Comparison of ENCODE assay signal across 21 mouse cellular contexts in the genomic region with DNA sequence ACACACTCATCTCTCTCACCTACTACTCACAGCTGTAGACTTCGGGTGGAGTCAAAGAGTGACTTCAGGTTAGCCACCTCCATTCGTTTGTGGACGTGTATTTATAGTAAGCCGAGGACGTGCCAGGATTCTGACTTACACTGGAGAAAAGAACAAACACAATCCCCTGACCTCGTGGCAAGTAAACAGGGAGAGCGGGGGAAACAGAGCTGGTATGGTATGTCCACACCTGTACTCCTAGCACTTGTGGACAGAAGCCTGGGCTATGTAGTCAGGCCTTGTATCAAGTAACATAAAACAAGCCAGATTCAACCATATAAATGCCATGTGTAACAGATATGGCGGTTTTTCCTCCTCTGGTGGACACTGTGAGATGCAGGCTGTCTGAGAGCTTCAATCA.
"Had no signal": no experiment of that assay in that cellular context is flagged by ENCODE, and none has a peak within 500 bp of the region (broad histone marks: within the 10 kb centered on the region; RNA-seq: fewer than 3 reads in every experiment).

No protein-coding gene starts in this region.

- ATAC-seq: inflammation-experienced regulatory T-cells, adult 6 months; intestine, embryonic 16.5 days; midbrain, embryonic 15.5 days had no signal

- H3K36me3 ChIP-seq: limb, embryonic 12.5 days; limb, embryonic 15.5 days; midbrain, embryonic 12.5 days; midbrain, embryonic 15.5 days; neural tube, embryonic 12.5 days; neural tube, embryonic 15.5 days had no signal

- H3K4me1 ChIP-seq: limb, embryonic 12.5 days; midbrain, embryonic 12.5 days; midbrain, embryonic 15.5 days; neural tube, embryonic 12.5 days; neural tube, embryonic 15.5 days had no signal

- H3K9ac ChIP-seq: limb, embryonic 12.5 days; limb, embryonic 15.5 days; liver, embryonic 14.5 days; lung, embryonic 14.5 days; midbrain, embryonic 12.5 days; midbrain, embryonic 15.5 days; neural tube, embryonic 12.5 days; neural tube, embryonic 15.5 days had no signal

- H3K4me3 ChIP-seq: limb, embryonic 12.5 days; limb, embryonic 15.5 days; midbrain, embryonic 12.5 days; midbrain, embryonic 15.5 days; neural tube, embryonic 12.5 days; neural tube, embryonic 15.5 days had no signal

- H3K4me2 ChIP-seq: limb, embryonic 12.5 days; limb, embryonic 15.5 days; lung, embryonic 14.5 days; midbrain, embryonic 12.5 days; midbrain, embryonic 15.5 days; neural tube, embryonic 12.5 days; neural tube, embryonic 15.5 days had no signal

- H3K9me3 ChIP-seq: limb, embryonic 12.5 days; limb, embryonic 15.5 days; midbrain, embryonic 12.5 days; midbrain, embryonic 15.5 days; neural tube, embryonic 12.5 days; neural tube, embryonic 15.5 days had no signal

- H3K27ac ChIP-seq: limb, embryonic 12.5 days; limb, embryonic 15.5 days; liver, embryonic 14.5 days; macrophage; midbrain, embryonic 12.5 days; midbrain, embryonic 15.5 days; neural tube, embryonic 12.5 days; neural tube, embryonic 15.5 days had no signal

- DNase-seq: kidney, adult 18-20 months; kidney, adult 9 months; kidney, postnatal 14 days; kidney, postnatal 4 days; left cerebral cortex, postnatal 4 days; lung, embryonic 14.5 days; right cerebral cortex, adult 18-20 months; right cerebral cortex, postnatal 14 days; right cerebral cortex, postnatal 4 days; spleen, adult 18-20 months; thymus, postnatal 25 days had no signal

- H3K27me3 ChIP-seq: limb, embryonic 12.5 days; limb, embryonic 15.5 days; midbrain, embryonic 12.5 days; midbrain, embryonic 15.5 days; neural tube, embryonic 12.5 days; neural tube, embryonic 15.5 days had no signal
